Mouse (Mus musculus): ENCODE data around the gene Myo1d.

- no peak for TF ChIP-seq CTCF (IDR thresholded peaks at IDR 0.05; ENCODE audit: low read depth)
- no peak for TF ChIP-seq EP300 (IDR thresholded peaks at IDR 0.05; ENCODE audit: low read depth)
Observed at GRCm38 (mm10) chr11:80575794-80576193, 204.0 kb downstream of the Myo1d start.

Data from liver, embryonic 14.5 days (tissue).